Mouse (Mus musculus) hindbrain, embryonic 15.5 days (tissue): ENCODE data around the gene Lrpprc. TPM values are rescaled to one million over a fixed set of nuclear protein-coding genes. Genes with fewer than 3 reads are reported as not detected.
A peak's percentile ranks its signal among the peaks of the same experiment; 100 is the strongest.

ENCODE experiments used
- ATAC-seq: fragments of 200-750 bp; cut with Nextera tagmentation; 2 replicates; pipeline ENCODE4 v1.8.0; 2017; ENCODE audit warnings: low read depth, moderate number of reproducible peaks, moderate TSS enrichment; ENCODE audit not compliant: low FRiP score
- H3K27ac ChIP-seq: fragments of 300-500 bp; sonication (generic); replicated peaks from 2 replicates; pipeline ENCODE4 v1.5.1; 2015; ENCODE audit warnings: mild to moderate bottlenecking, inconsistent platforms
- H3K27me3 ChIP-seq: fragments of 300-500 bp; sonication (generic); 2 replicates; pipeline ENCODE4 v1.6.1; 2015; ENCODE audit warnings: control low read depth, inconsistent platforms
- H3K36me3 ChIP-seq: fragments of 300-500 bp; sonication (generic); 2 replicates; pipeline ENCODE4 v1.6.1; 2015; ENCODE audit warnings: control low read depth, inconsistent platforms
- H3K4me1 ChIP-seq: fragments of 300-500 bp; sonication (generic); replicated peaks from 2 replicates; pipeline ENCODE4 v1.6.1; 2015; ENCODE audit warnings: control low read depth, inconsistent platforms
- H3K4me2 ChIP-seq: fragments of 300-500 bp; sonication (generic); 2 replicates; pipeline ENCODE4 v1.6.1; 2015; ENCODE audit warnings: moderate library complexity, mild to moderate bottlenecking, inconsistent platforms
- H3K4me3 ChIP-seq: fragments of 300-500 bp; sonication (generic); 2 replicates; pipeline ENCODE4 v1.5.1; 2015; ENCODE audit warnings: mild to moderate bottlenecking, inconsistent platforms
- H3K9ac ChIP-seq: fragments of 300-500 bp; sonication (generic); 2 replicates; pipeline ENCODE4 v1.6.1; 2015; ENCODE audit warnings: inconsistent platforms
- H3K9me3 ChIP-seq: fragments of 300-500 bp; sonication (generic); 2 replicates; pipeline ENCODE4 v1.6.1; 2016; ENCODE audit warnings: control low read depth, inconsistent platforms
- WGBS: fragments of 180-500 bp; shearing (Covaris S2); methylation state at CpG from one replicate; pipeline ENCODE4 v1.1.7; 2015; 5-methylcytosine and 5-hydroxymethylcytosine counted together
- polyA plus RNA-seq: library from polyadenylated mRNA; unstranded; fragments of >200 nt; fragmentation: Nextera tagmentation; extraction: Ambion mirVana; gene quantifications from 2 replicates; pipeline ENCODE4 v1.2.1, GENCODE M21; 2015

Gene Lrpprc
- polyA plus RNA-seq, 1 experiment from 2014 or later = 46.3 TPM

DNA sequence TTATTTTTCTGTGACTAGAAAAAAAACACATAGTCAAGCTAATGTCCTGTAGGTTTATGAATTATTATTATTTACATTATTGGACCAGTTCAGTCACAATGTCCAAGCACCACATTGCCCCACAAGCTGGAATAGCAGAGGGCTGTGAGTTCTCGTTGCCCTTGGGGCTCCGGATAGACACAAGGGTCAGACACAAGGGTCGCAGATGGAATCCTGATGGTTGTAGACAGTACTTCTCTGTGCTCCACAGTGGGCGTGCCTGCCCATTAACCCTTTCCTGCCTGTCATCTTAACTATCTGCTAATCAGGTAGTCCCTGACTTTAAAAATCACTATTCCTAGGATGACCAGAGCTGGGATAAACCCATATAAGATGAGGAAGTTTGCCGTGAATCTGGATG lies 132.4 kb downstream of the Lrpprc start:
- Histone ChIP-seq H3K4me3 (no peak overlapping the region), H3K9me3 (no peaks in the 10 kb centered on the region), H3K36me3 (peaks cover 2% of the 10 kb centered on the region; the same call in 1 of the 2 replicates), H3K4me1 (peaks cover 22% of the 10 kb centered on the region), H3K9ac (no peak overlapping the region), H3K4me2 (no peak overlapping the region), H3K27me3 (no peaks in the 10 kb centered on the region), H3K27ac (no peak overlapping the region)
- no peak for ATAC-seq
- WGBS = 37% methylated on average over 5 of the region's 5 CpGs

GRCm38 (mm10) chr17:84657782-84658181 lies 132.8 kb downstream of the Lrpprc start:
- Histone ChIP-seq H3K36me3 (peaks cover 4% of the 10 kb centered on the region; the same call in 1 of the 2 replicates), H3K27ac (peak overlapping the region; percentile 56), H3K27me3 (no peaks in the 10 kb centered on the region), H3K4me2 (no peak overlapping the region), H3K9ac (no peak overlapping the region), H3K9me3 (no peaks in the 10 kb centered on the region), H3K4me3 (no peak overlapping the region), H3K4me1 (peaks cover 22% of the 10 kb centered on the region)
- no peak for ATAC-seq
- 56% methylated on average over 7 of the region's 7 CpGs for WGBS

DNA sequence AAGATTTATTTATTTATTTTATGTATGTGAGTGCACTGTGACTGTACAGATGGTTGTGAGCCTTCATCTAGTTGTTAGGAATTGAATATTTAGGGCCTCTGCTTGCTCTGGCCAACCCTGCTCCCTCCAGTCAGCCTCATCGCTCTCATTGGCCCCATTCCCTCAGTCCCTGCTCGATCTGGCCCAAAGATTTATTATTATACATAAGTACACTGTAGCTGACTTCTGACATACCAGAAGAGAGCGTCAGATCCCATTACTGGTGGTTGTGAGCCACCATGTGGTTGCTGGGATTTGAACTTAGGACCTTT lies 133.2 kb downstream of the Lrpprc start:
- 56% methylated on average over 3 of the region's 3 CpGs for WGBS
- Histone ChIP-seq H3K36me3 (peaks cover 4% of the 10 kb centered on the region; the same call in 1 of the 2 replicates), H3K9me3 (no peaks in the 10 kb centered on the region), H3K4me3 (no peak overlapping the region), H3K4me1 (peaks cover 22% of the 10 kb centered on the region), H3K9ac (no peak overlapping the region), H3K27ac (peak overlapping the region; percentile 56), H3K4me2 (peak overlapping the region; percentile 32; the same call in 1 of the 2 replicates), H3K27me3 (no peaks in the 10 kb centered on the region)
- peak; percentile 63; the same call in 1 of the 2 replicates for ATAC-seq

- Histone ChIP-seq H3K36me3 (peaks cover 4% of the 10 kb centered on the region; the same call in 1 of the 2 replicates), H3K27me3 (no peaks in the 10 kb centered on the region), H3K27ac (peak overlapping the region; percentile 56), H3K9ac (no peak overlapping the region), H3K4me2 (peak overlapping the region; percentile 32), H3K4me1 (peaks cover 22% of the 10 kb centered on the region), H3K4me3 (no peak overlapping the region), H3K9me3 (no peaks in the 10 kb centered on the region)
- 33% methylated on average over 19 of the region's 19 CpGs for WGBS
- ATAC-seq = peak; percentile 80
Observed at GRCm38 (mm10) chr17:84656653-84657421, 133.8 kb downstream of the Lrpprc start.

- Histone ChIP-seq H3K27ac (peak overlapping the region; percentile 56), H3K4me3 (no peak overlapping the region), H3K4me1 (peaks cover 22% of the 10 kb centered on the region), H3K9me3 (no peaks in the 10 kb centered on the region), H3K4me2 (no peak overlapping the region; the same call in 1 of the 2 replicates), H3K36me3 (peaks cover 4% of the 10 kb centered on the region; the same call in 1 of the 2 replicates), H3K27me3 (no peaks in the 10 kb centered on the region), H3K9ac (no peak overlapping the region)
- WGBS = 52% methylated on average over 5 of the region's 5 CpGs
- peak; percentile 59; the same call in 1 of the 2 replicates for ATAC-seq
Observed at GRCm38 (mm10) chr17:84656205-84656604, 134.4 kb downstream of the Lrpprc start.

Other genes starting within 250 kb of the Lrpprc start
- 33.9 and 36.7 TPM in 2 replicates for gene Dync2li1, start 164.3 kb downstream of the Lrpprc start, polyA plus RNA-seq
- gene Abcg8, start 114.5 kb downstream of the Lrpprc start, polyA plus RNA-seq = 0.10 and 0.13 TPM in 2 replicates
- gene Abcg5, start 107.8 kb downstream of the Lrpprc start, polyA plus RNA-seq = 1.9 and 3.0 TPM in 2 replicates
- gene Ppm1b, start 166.0 kb upstream of the Lrpprc start, polyA plus RNA-seq = 85.1 and 87.6 TPM in 2 replicates
- gene Slc3a1, start 237.6 kb upstream of the Lrpprc start, polyA plus RNA-seq = 0.39 TPM in 2 replicates